Mouse (Mus musculus): ENCODE measurements around the gene Pla2g5.

- no peak for TF ChIP-seq POLR2A (IDR thresholded peaks at IDR 0.05; ENCODE audit: low read depth, low read length)
- TF ChIP-seq CTCF (IDR thresholded peaks at IDR 0.05; ENCODE audit: extremely low read depth, insufficient read depth, insufficient read length, insufficient replicate concordance): no peak
Observed at GRCm38 (mm10) chr4:138865991-138866390, 2.7 kb upstream of the Pla2g5 start.
